Mouse (Mus musculus) heart, embryonic 16.5 days (tissue): ENCODE data around the gene Rnls. TPM values are rescaled to one million over a fixed set of nuclear protein-coding genes. Genes with fewer than 3 reads are reported as not detected.

Experiments
- ATAC-seq: fragments of 200-750 bp; cut with Nextera tagmentation; replicated peaks from 2 replicates; pipeline ENCODE4 v1.8.0; 2017; ENCODE audit warnings: moderate number of reproducible peaks; ENCODE audit not compliant: insufficient read depth, low FRiP score; ENCODE audit errors: extremely low read depth
- H3K27ac ChIP-seq: fragments of 300-500 bp; sonication (generic); 2 replicates; pipeline ENCODE4 v1.5.1; 2014; ENCODE audit warnings: mild to moderate bottlenecking, low read length, control low read depth, moderate library complexity
- H3K27me3 ChIP-seq: fragments of 300-500 bp; sonication (generic); 2 replicates; pipeline ENCODE4 v1.6.1; 2014; ENCODE audit warnings: low read length, mixed read lengths; ENCODE audit not compliant: control insufficient read depth, insufficient read depth
- H3K36me3 ChIP-seq: fragments of 300-500 bp; sonication (generic); 2 replicates; pipeline ENCODE4 v1.6.1; 2014; ENCODE audit not compliant: control insufficient read depth, insufficient read depth
- H3K4me1 ChIP-seq: fragments of 300-500 bp; sonication (generic); 2 replicates; pipeline ENCODE4 v1.6.1; 2014; ENCODE audit warnings: low read length, mixed read lengths; ENCODE audit not compliant: control insufficient read depth, insufficient read depth
- H3K4me2 ChIP-seq: fragments of 300-500 bp; sonication (generic); 2 replicates; pipeline ENCODE4 v1.6.1; 2014; ENCODE audit warnings: low read depth, mild to moderate bottlenecking, control low read depth, low read length
- H3K4me3 ChIP-seq: fragments of 300-500 bp; sonication (generic); 2 replicates; pipeline ENCODE4 v1.5.1; 2014; ENCODE audit warnings: mild to moderate bottlenecking, control low read depth, low read length
- H3K9ac ChIP-seq: fragments of 300-500 bp; sonication (generic); 2 replicates; pipeline ENCODE4 v1.6.1; 2014; ENCODE audit warnings: low read length, control low read depth
- H3K9me3 ChIP-seq: fragments of 300-500 bp; sonication (generic); replicated peaks from 2 replicates; pipeline ENCODE4 v1.6.1; 2016; ENCODE audit warnings: low read length; ENCODE audit not compliant: control insufficient read depth
- WGBS: fragments of 180-500 bp; shearing (Covaris S2); extraction: QIAGEN DNeasy Blood & Tissue Kit; methylation state at CpG from one replicate; pipeline ENCODE4 v1.1.7; 2014; 5-methylcytosine and 5-hydroxymethylcytosine counted together
- polyA plus RNA-seq: library from polyadenylated mRNA; unstranded; fragments of >200 nt; fragmentation: Nextera tagmentation; extraction: Ambion mirVana; gene quantifications from 2 replicates; pipeline ENCODE4 v1.2.1, GENCODE M21; 2015

Rnls gene
- polyA plus RNA-seq, 1 experiment from 2014 or later = 12.2 TPM

DNA sequence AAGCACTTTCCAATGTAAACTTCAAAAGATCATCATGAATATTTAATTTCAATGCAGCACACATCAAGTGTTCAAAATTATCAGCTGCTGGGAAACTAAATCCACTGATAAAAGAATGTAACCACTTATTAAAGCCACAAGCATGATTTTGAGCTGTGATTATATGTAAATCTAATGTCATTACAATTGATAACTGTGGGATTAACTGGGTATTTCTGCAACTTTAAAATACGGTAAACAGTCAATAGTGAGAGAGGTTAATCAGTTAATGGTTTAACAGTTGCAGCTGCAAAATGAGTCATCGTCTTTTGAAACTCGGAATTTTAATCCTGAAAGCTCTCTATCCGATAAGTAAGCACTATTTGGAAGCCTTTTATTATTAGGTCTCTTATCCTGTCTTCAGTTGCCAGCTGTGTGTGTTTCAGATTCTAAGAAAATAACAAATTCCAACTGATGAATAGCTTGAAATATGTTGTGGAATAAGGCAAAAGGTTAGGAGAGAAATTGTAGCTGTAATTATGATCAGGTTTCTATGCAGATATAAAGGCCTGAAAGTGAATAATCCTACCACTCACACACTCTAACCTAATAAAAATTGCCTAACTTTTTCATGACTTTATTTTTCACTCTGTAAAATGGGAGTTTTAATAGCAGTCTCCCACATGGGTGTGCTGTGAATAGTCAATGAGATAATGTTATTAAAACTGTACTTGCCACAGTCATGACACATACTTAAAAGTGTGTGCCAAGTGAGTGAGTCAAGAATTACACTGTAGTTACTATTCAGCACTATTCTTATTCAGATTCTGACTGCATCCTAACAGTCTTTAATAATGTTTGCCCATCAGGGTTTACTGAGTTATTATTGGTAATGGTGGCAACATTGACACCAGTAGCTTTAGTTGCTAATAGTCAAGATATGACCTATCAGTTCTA is 65.1 kb downstream of the Rnls start:
- 70% methylated on average over 4 of the region's 4 CpGs for WGBS
- Histone ChIP-seq H3K27ac (no peak overlapping the region), H3K27me3 (no peaks in the 10 kb centered on the region), H3K9me3 (no peaks in the 10 kb centered on the region), H3K4me1 (no peaks in the 10 kb centered on the region), H3K4me2 (no peak overlapping the region), H3K4me3 (no peak overlapping the region), H3K9ac (no peak overlapping the region), H3K36me3 (no peaks in the 10 kb centered on the region)
- no peak for ATAC-seq

DNA sequence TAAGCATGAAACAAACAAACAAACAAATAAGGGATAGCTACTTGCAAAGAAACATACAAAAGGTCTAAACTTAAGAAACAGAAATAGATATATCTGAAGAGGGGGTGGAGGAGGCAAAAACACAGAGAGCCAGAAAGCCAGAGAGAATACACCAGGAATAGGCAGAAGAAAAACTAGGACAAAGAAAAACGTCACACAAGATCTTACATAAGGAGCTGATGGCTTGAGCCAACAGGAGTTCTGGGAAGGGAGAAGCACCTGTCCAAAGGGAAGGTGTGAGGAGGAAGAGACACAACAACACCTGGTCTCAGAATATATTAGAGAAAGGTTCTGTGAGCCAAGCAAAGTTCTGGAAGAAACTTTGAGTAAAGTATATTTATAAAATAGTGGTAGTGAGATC is 73.3 kb downstream of the Rnls start:
- no peak overlapping the region for H3K4me3 ChIP-seq
- H3K4me2 ChIP-seq = no peak overlapping the region
- 41% methylated on average over 1 of the region's 1 CpGs for WGBS
- H3K9me3 ChIP-seq = no peaks in the 10 kb centered on the region
- no peaks in the 10 kb centered on the region for H3K4me1 ChIP-seq
- H3K9ac ChIP-seq = no peak overlapping the region
- no peaks in the 10 kb centered on the region for H3K36me3 ChIP-seq
- no peak for ATAC-seq
- H3K27ac ChIP-seq = no peak overlapping the region
- no peaks in the 10 kb centered on the region for H3K27me3 ChIP-seq

DNA sequence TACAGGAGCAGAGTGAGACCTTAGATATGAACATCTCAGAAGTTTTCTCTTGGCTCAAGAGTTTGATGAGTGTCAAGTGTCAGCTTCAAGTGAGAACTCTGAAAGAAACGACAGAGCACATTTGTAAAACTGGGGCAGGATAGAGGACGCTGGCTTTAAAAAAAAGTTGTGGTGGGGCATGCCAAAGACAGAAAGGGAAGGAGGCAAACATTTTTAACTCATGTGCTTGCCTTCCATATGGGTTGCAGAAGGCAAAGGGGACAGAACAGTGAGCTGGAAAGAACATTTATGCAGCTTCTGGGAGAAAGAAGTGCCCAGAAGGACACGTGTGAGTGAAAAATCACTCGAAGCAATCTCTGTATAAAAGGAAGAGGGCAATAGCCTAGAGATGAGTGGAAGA is 75.0 kb downstream of the Rnls start:
- WGBS = 44% methylated on average over 4 of the region's 4 CpGs
- no peaks in the 10 kb centered on the region for H3K9me3 ChIP-seq
- H3K27me3 ChIP-seq = no peaks in the 10 kb centered on the region
- H3K9ac ChIP-seq = no peak overlapping the region
- H3K27ac ChIP-seq = no peak overlapping the region
- H3K4me2 ChIP-seq = no peak overlapping the region
- H3K4me1 ChIP-seq = no peaks in the 10 kb centered on the region
- no peaks in the 10 kb centered on the region for H3K36me3 ChIP-seq
- ATAC-seq = no peak
- H3K4me3 ChIP-seq = no peak overlapping the region

DNA sequence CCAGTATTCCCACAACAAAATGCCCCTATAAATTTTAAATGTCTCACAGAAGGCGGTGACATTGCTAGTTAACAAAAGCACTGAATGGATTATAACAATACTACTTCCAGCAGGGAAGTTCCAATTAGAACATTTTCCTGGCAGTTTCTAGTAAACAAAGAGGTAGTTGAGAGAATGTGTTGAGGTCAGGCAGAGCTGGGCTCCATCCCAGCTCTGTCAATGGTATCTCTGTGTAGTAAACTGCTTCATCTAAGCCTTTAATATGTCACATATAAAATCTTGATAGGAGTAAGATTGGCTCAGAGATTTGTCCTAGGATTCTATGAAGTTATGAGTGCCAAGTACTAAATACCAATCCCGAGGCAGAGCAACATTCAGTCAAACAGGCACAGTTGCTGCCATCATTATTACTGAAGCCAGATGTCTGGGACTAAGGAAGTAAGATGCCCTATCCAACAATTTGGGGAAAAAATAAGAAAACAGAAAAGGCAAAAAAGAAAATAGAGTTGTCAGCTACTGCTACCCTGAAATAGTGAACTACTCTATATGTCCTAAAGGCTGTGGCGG is 92.3 kb downstream of the Rnls start:
- no peak overlapping the region for H3K27ac ChIP-seq
- H3K4me1 ChIP-seq = no peaks in the 10 kb centered on the region
- no peaks in the 10 kb centered on the region for H3K27me3 ChIP-seq
- no peak overlapping the region for H3K9ac ChIP-seq
- no peak overlapping the region for H3K4me2 ChIP-seq
- no peak overlapping the region for H3K4me3 ChIP-seq
- H3K36me3 ChIP-seq = no peaks in the 10 kb centered on the region
- ATAC-seq = no peak
- 75% methylated on average over 3 of the region's 3 CpGs for WGBS
- H3K9me3 ChIP-seq = no peaks in the 10 kb centered on the region

DNA sequence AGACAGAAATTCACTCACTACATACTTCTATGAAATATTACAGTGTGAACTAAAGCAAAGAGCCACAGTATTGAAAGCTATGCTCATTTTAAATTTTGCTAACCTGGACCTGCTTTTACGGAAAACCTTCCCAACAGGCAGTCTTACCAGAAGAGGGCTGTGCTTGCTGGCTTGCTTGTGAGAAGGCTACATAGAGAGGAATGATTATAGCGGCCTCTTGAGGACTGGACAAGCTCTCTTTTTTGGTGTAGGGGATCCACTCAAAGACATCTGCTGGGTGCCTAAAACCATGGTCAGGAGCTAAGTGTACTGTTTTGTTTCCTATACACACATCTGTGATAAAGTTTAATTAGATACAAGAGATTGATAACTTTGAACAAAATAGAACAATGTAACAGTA is 95.8 kb downstream of the Rnls start:
- no peak for ATAC-seq
- Histone ChIP-seq H3K4me2 (no peak overlapping the region), H3K4me1 (no peaks in the 10 kb centered on the region), H3K9ac (no peak overlapping the region), H3K36me3 (no peaks in the 10 kb centered on the region), H3K9me3 (no peaks in the 10 kb centered on the region), H3K27ac (no peak overlapping the region), H3K4me3 (no peak overlapping the region), H3K27me3 (no peaks in the 10 kb centered on the region)
- 56% methylated on average over 2 of the region's 2 CpGs for WGBS

DNA sequence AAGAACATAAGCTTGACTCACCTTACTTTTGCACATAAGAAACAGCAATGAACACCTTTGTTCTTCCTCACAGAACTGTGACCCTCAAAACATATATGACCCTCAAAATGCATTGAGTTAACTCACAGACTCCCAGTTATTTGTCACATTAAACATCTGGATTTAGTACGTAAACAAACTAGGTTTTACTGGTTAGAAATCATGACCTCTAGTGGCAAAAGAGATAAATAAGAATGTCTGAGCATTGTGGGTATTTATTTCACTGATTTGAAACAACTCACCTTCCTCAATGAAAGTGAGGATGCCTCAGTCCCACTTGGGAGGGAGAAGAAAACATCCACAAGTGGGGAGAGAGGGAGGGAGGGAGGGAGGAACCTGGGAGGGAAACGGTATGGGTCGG is 109.1 kb downstream of the Rnls start:
- H3K9me3 ChIP-seq = no peaks in the 10 kb centered on the region

DNA sequence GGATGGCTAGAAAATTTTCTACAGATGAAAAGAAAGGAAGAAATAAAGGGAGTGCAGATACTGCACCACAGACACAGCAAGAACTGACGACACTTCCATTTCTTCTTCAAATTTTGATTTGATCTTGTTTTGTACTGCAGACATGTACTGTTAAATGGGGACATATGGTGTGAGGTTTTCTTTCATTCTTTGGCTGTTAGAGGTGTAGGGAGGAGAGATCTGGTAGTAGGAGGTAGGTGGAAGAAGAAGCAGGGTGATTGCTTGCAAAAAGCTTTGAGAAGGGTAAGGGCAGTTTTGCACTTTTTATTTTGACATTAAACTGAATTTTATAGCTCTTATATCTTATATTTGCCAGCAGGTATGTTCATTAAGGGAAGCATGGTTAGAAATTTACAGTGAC is 115.7 kb downstream of the Rnls start:
- no peaks in the 10 kb centered on the region for H3K4me1 ChIP-seq
- H3K9ac ChIP-seq = no peak overlapping the region
- H3K4me3 ChIP-seq = no peak overlapping the region
- H3K27me3 ChIP-seq = no peaks in the 10 kb centered on the region
- no peak for ATAC-seq
- no peaks in the 10 kb centered on the region for H3K36me3 ChIP-seq
- 77% methylated on average over 1 of the region's 1 CpGs for WGBS
- no peak overlapping the region for H3K4me2 ChIP-seq
- no peak overlapping the region for H3K27ac ChIP-seq
- no peaks in the 10 kb centered on the region for H3K9me3 ChIP-seq

More for the DNA sequence above, 109.1 kb downstream of the Rnls start:
- H3K27ac ChIP-seq = no peak overlapping the region
- H3K9ac ChIP-seq = no peak overlapping the region
- no peak for ATAC-seq
- no peaks in the 10 kb centered on the region for H3K36me3 ChIP-seq
- 40% methylated on average over 3 of the region's 3 CpGs for WGBS
- H3K4me2 ChIP-seq = no peak overlapping the region
- no peaks in the 10 kb centered on the region for H3K4me1 ChIP-seq
- no peak overlapping the region for H3K4me3 ChIP-seq
- no peaks in the 10 kb centered on the region for H3K27me3 ChIP-seq

DNA sequence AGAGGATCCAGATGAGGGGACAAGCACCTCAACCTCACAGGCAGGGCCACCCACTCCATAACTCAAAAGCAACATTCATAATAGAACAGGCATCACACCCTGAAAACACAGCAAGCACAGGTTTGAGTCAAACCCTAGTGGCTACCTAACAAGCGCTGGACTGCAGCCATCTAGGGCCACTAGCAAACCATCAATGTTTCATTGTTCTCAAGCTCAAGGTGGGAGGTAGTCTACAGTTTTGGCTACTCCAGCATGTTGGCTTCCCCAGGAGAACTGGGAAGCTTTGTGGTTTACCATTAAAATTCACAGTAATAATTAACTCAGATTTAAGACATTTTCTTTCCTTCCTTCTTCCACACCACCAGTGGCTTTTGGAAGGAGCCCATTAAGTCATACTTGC is 118.4 kb downstream of the Rnls start:
- H3K9ac ChIP-seq = no peak overlapping the region
- no peak for ATAC-seq
- H3K27ac ChIP-seq = no peak overlapping the region
- no peak overlapping the region for H3K4me2 ChIP-seq
- no peaks in the 10 kb centered on the region for H3K36me3 ChIP-seq
- WGBS = 83% methylated on average over 1 of the region's 1 CpGs
- H3K27me3 ChIP-seq = no peaks in the 10 kb centered on the region
- H3K9me3 ChIP-seq = no peaks in the 10 kb centered on the region
- H3K4me3 ChIP-seq = no peak overlapping the region
- no peaks in the 10 kb centered on the region for H3K4me1 ChIP-seq

DNA sequence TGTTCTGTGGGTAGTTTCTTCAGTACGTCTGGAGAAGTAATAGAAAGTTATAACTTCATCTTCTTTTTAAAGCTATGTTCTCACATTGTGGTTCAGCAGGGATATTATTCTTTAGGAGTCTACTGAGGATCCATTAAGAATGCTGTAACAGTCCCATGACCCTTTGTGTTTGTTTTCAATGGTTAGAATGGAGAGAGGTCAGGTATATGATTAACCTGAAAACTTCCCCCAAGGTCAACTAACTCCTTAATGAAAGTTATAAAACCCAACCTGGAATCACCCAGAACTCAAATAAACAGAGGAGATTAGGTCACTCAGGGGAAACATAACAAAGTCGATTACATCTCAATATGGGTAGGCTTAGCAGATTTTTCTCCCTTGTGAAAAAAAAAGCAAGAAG is 120.5 kb downstream of the Rnls start:
- Histone ChIP-seq H3K4me2 (no peak overlapping the region), H3K27ac (no peak overlapping the region), H3K36me3 (no peaks in the 10 kb centered on the region), H3K9me3 (no peaks in the 10 kb centered on the region), H3K9ac (no peak overlapping the region), H3K4me3 (no peak overlapping the region), H3K27me3 (no peaks in the 10 kb centered on the region), H3K4me1 (no peaks in the 10 kb centered on the region)
- no peak for ATAC-seq
- WGBS = 60% methylated on average over 2 of the region's 2 CpGs
